In genomic region chr1:44553166-44553898, GRCm38 (mm10) we compare ENCODE assay signal across 8 mouse cellular contexts. TPM values are rescaled to one million over a fixed set of nuclear protein-coding genes. Genes with fewer than 3 reads are reported as not detected.
DNase-seq lines count a peak whose midpoint lies in the region; ATAC-seq and TF ChIP-seq lines count a peak whose summit lies in the region.

No protein-coding gene starts in this region.

- WGBS in lung, embryonic 14.5 days = 19% methylated on average over 6 of the region's 6 CpGs
- WGBS in lung, adult 2 months = 27% methylated on average over 6 of the region's 6 CpGs
- WGBS in embryonic facial prominence, embryonic 12.5 days = 26% methylated on average over 6 of the region's 6 CpGs
- 40% methylated on average over 6 of the region's 6 CpGs for WGBS in heart, postnatal 0 days
- WGBS in midbrain, embryonic 16.5 days = 12% methylated on average over 6 of the region's 6 CpGs

- H3K27me3 ChIP-seq in lung, embryonic 14.5 days (ENCODE audit: insufficient read depth, low read length) = no peaks in the 10 kb centered on the region
- no peaks in the 10 kb centered on the region for H3K27me3 ChIP-seq in embryonic facial prominence, embryonic 12.5 days
- H3K27me3 ChIP-seq in heart, postnatal 0 days (ENCODE audit: control insufficient read depth, insufficient read depth, low read length) = no peaks in the 10 kb centered on the region
- H3K27me3 ChIP-seq in midbrain, embryonic 16.5 days (ENCODE audit: control insufficient read depth, insufficient read depth, low read depth, low read length) = no peaks in the 10 kb centered on the region

- peak overlapping the region; percentile 84 for H3K9ac ChIP-seq in lung, embryonic 14.5 days
- no peak overlapping the region for H3K9ac ChIP-seq in embryonic facial prominence, embryonic 12.5 days
- H3K9ac ChIP-seq in heart, postnatal 0 days (replicated peaks; ENCODE audit: low read depth, low read length) = no peak overlapping the region
- no peak overlapping the region for H3K9ac ChIP-seq in midbrain, embryonic 16.5 days (ENCODE audit: low read depth, low read length)

- no peak for TF ChIP-seq POLR2A in lung, adult 2 months (IDR thresholded peaks at IDR 0.05; ENCODE audit: borderline replicate concordance, extremely low read depth, low read depth, low read length)

- peak; percentile 92 for DNase-seq in lung, embryonic 14.5 days
- no peak for DNase-seq in lung, adult 2 months
- peak; percentile 52 for DNase-seq in heart, postnatal 0 days (ENCODE audit: low spot score)
- DNase-seq in kidney, postnatal 4 days = peak; percentile 29 to 53
- no peak for DNase-seq in c-Kit-positive CD71-positive TER-119-positive erythroid progenitor cells, embryonic 14.5 days (ENCODE audit: low spot score)
- DNase-seq in ovary, postnatal 36 days (ENCODE audit: low spot score) = no peak

- peaks cover 6% of the 10 kb centered on the region; the same call in 1 of the 2 replicates for H3K4me1 ChIP-seq in lung, embryonic 14.5 days (ENCODE audit: insufficient read depth)
- peaks cover 2% of the 10 kb centered on the region for H3K4me1 ChIP-seq in lung, adult 2 months (ENCODE audit: control insufficient read depth, insufficient read depth, low read length)
- peaks cover 13% of the 10 kb centered on the region for H3K4me1 ChIP-seq in embryonic facial prominence, embryonic 12.5 days
- H3K4me1 ChIP-seq in heart, postnatal 0 days (ENCODE audit: control insufficient read depth, insufficient read depth) = no peaks in the 10 kb centered on the region
- H3K4me1 ChIP-seq in midbrain, embryonic 16.5 days (ENCODE audit: control insufficient read depth, insufficient read depth, low read length) = peaks cover 4% of the 10 kb centered on the region

- H3K4me3 ChIP-seq in lung, embryonic 14.5 days (ENCODE audit: low read depth, low read length) = peak overlapping the region; percentile 78
- H3K4me3 ChIP-seq in lung, adult 2 months (replicated peaks; ENCODE audit: extremely low read depth, low read depth, low read length) = no peak overlapping the region
- H3K4me3 ChIP-seq in embryonic facial prominence, embryonic 12.5 days = peak overlapping the region; percentile 72
- peak overlapping the region; percentile 76 for H3K4me3 ChIP-seq in heart, postnatal 0 days (ENCODE audit: low read depth, low read length)
- no peak overlapping the region for H3K4me3 ChIP-seq in midbrain, embryonic 16.5 days (ENCODE audit: low read depth, low read length)

- H3K9me3 ChIP-seq in lung, embryonic 14.5 days (ENCODE audit: low read depth, low read length) = no peaks in the 10 kb centered on the region
- no peaks in the 10 kb centered on the region for H3K9me3 ChIP-seq in embryonic facial prominence, embryonic 12.5 days
- H3K9me3 ChIP-seq in heart, postnatal 0 days (replicated peaks; ENCODE audit: control insufficient read depth, low read length) = no peaks in the 10 kb centered on the region
- no peaks in the 10 kb centered on the region for H3K9me3 ChIP-seq in midbrain, embryonic 16.5 days (replicated peaks; ENCODE audit: control insufficient read depth, low read length, poor library complexity, severe bottlenecking)

- no peak for ATAC-seq in lung, embryonic 14.5 days (ENCODE audit: insufficient read depth)
- no peak for ATAC-seq in embryonic facial prominence, embryonic 12.5 days (ENCODE audit: insufficient number of reproducible peaks, insufficient read depth, low FRiP score, low TSS enrichment)
- ATAC-seq in heart, postnatal 0 days (ENCODE audit: insufficient read depth, low read depth) = no peak
- peak; percentile 18; the same call in 1 of the 2 replicates for ATAC-seq in midbrain, embryonic 16.5 days

- no peak for TF ChIP-seq EP300 in heart, postnatal 0 days (IDR thresholded peaks at IDR 0.05; ENCODE audit: low read depth)

- peak overlapping the region; percentile 93 for H3K27ac ChIP-seq in lung, embryonic 14.5 days (ENCODE audit: low read depth)
- peak overlapping the region; percentile 94 for H3K27ac ChIP-seq in embryonic facial prominence, embryonic 12.5 days
- H3K27ac ChIP-seq in heart, postnatal 0 days (ENCODE audit: low read depth) = peak overlapping the region; percentile 80; the same call in 1 of the 2 replicates
- peak overlapping the region; percentile 26; the same call in 1 of the 2 replicates for H3K27ac ChIP-seq in midbrain, embryonic 16.5 days (ENCODE audit: low read length)

- peak overlapping the region; percentile 75 for H3K4me2 ChIP-seq in lung, embryonic 14.5 days
- peak overlapping the region; percentile 63 for H3K4me2 ChIP-seq in embryonic facial prominence, embryonic 12.5 days (replicated peaks)
- peak overlapping the region; percentile 82 for H3K4me2 ChIP-seq in heart, postnatal 0 days (ENCODE audit: low read depth, low read length)
- H3K4me2 ChIP-seq in midbrain, embryonic 16.5 days (ENCODE audit: low read length) = peak overlapping the region; percentile 85

- TF ChIP-seq CTCF in lung, embryonic 14.5 days (IDR thresholded peaks at IDR 0.05; ENCODE audit: low read depth) = no peak
- no peak for TF ChIP-seq CTCF in lung, adult 2 months (IDR thresholded peaks at IDR 0.05; ENCODE audit: insufficient read depth, low read length)
- TF ChIP-seq CTCF in heart, postnatal 0 days (IDR thresholded peaks at IDR 0.05; ENCODE audit: low read depth) = no peak

- no peaks in the 10 kb centered on the region for H3K36me3 ChIP-seq in lung, embryonic 14.5 days (ENCODE audit: insufficient read depth)
- H3K36me3 ChIP-seq in embryonic facial prominence, embryonic 12.5 days = no peaks in the 10 kb centered on the region
- no peaks in the 10 kb centered on the region for H3K36me3 ChIP-seq in heart, postnatal 0 days (replicated peaks; ENCODE audit: control insufficient read depth, insufficient read depth, low read length)
- H3K36me3 ChIP-seq in midbrain, embryonic 16.5 days (ENCODE audit: control insufficient read depth, insufficient read depth, low read length) = no peaks in the 10 kb centered on the region

RNA-seq across cellular contexts. Expression of gene Gulp1, which starts 2.0 kb away (rescaled TPM):
- 28.3 and 30.0 TPM in 2 replicates for polyA plus RNA-seq in lung, embryonic 14.5 days (2014; fragmentation: Nextera tagmentation; extraction: Ambion mirVana)
- 6.2 and 6.6 TPM in 2 replicates for polyA plus RNA-seq in lung, adult 2 months (2012; rRNA removed)
- 34.5 TPM in 2 replicates for polyA plus RNA-seq in embryonic facial prominence, embryonic 12.5 days (2016; fragmentation: Nextera tagmentation; extraction: Ambion mirVana)
- 6.3 and 19.2 TPM in 2 replicates for total RNA-seq in heart, postnatal 0 days (2014; rRNA removed; ENCODE audit: low replicate concordance)
- 6.0 and 6.5 TPM in 2 replicates for polyA plus RNA-seq in heart, postnatal 0 days (2015; fragmentation: Nextera tagmentation; extraction: Ambion mirVana)
- polyA plus RNA-seq in midbrain, embryonic 16.5 days (2015; fragmentation: Nextera tagmentation; extraction: Ambion mirVana) = 7.6 TPM in 2 replicates

Comparison
In these comparisons a context has a peak if more than half of its experiments do, and no peak if none do; other contexts are left out.
1. DNase-seq: peak in lung, embryonic 14.5 days (single experiment), heart, postnatal 0 days (single experiment) and kidney, postnatal 4 days (2 of 2); none in lung, adult 2 months (single experiment), c-Kit-positive CD71-positive TER-119-positive erythroid progenitor cells, embryonic 14.5 days (single experiment) and ovary, postnatal 36 days (single experiment).
2. H3K4me3 ChIP-seq: peak in lung, embryonic 14.5 days (single experiment), embryonic facial prominence, embryonic 12.5 days (single experiment) and heart, postnatal 0 days (single experiment); none in lung, adult 2 months (single experiment) and midbrain, embryonic 16.5 days (single experiment).
3. H3K27ac ChIP-seq: peak in every context shown above with its lines; median percentile 94 in embryonic facial prominence, embryonic 12.5 days; 93 in lung, embryonic 14.5 days; 80 in heart, postnatal 0 days; 26 in midbrain, embryonic 16.5 days.
4. Peak in every context shown above with its lines, with median percentiles within 50 percentile points of each other: H3K4me2 ChIP-seq.